Mouse (Mus musculus) MEL (cell line): ENCODE measurements around the gene Uggt1.

Experiments used
- ELF1 ChIP-seq: IDR thresholded peaks from 2 replicates; pipeline ENCODE4 v1.6.1; 2014; ENCODE audit warnings: low read depth, mild to moderate bottlenecking, inconsistent platforms, low read length, improper control_type of control experiment, moderate library complexity
- ZMIZ1 ChIP-seq: IDR thresholded peaks from 2 replicates; pipeline ENCODE4 v1.6.1; 2012; ENCODE audit warnings: low read depth, mild to moderate bottlenecking, inconsistent platforms, low read length, improper control_type of control experiment, moderate library complexity

- TF ChIP-seq ZMIZ1: no peak
- no peak for TF ChIP-seq ELF1
These were observed 146.1 kb downstream of the Uggt1 start for GRCm38 (mm10) chr1:36098432-36098831.
